Mouse (Mus musculus) kidney, postnatal 10 days (tissue): ENCODE data around the gene Retsat.

Source experiments
- DNase-seq: peaks from one replicate; pipeline ENCODE4 v3.0.0; 2021; ENCODE audit warnings: mixed read lengths

The Retsat gene

DNA sequence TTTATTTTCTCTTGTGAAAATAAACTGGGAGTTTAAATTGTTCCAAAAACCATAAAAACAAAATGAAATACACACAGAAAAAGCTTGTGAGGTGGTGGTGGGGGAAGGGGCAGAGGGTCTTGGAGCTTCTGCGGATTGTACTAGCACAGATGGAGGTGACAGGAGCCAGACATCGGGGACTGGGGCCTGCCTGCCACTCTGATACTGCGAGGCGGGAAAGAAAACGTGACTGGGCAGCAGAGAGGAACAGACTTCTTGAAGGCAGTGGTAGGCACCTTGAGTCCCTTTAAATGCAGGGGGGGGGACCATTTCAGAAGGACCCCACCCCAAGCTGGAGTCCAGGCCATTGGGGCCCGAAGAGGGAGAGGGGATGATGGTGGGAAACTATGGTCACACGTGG lies 28.1 kb downstream of the Retsat start:
- DNase-seq: no peak

GRCm38 (mm10) chr6:72627276-72627675 lies 29.0 kb downstream of the Retsat start:
- DNase-seq: peak; percentile 60

DNA sequence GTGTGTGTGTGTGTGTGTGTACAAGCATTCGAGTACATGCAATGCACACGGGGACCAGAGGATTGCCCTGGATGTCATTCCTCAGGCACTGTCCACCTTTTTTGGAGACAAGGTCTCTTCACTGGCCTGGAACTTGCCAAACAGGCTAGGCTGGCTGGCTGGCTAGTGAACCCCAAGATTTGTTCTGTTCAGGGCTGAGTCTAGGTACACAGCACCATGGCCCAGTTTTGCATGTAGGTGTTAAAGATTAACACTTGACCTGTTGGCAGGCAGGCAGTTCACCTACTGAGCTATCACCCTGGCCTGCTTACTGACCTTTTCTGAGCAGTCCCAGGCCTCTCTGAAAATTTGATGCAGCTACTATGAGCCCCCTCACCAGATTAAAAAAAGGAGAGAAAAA lies 32.1 kb downstream of the Retsat start:
- peak; percentile 37 for DNase-seq

GRCm38 (mm10) chr6:72630961-72631360 lies 32.7 kb downstream of the Retsat start:
- DNase-seq: no peak

- no peak for DNase-seq
Measured at GRCm38 (mm10) chr6:72631700-72632099, 33.4 kb downstream of the Retsat start.

- DNase-seq: no peak
Measured at GRCm38 (mm10) chr6:72634311-72634710, 36.0 kb downstream of the Retsat start.

DNA sequence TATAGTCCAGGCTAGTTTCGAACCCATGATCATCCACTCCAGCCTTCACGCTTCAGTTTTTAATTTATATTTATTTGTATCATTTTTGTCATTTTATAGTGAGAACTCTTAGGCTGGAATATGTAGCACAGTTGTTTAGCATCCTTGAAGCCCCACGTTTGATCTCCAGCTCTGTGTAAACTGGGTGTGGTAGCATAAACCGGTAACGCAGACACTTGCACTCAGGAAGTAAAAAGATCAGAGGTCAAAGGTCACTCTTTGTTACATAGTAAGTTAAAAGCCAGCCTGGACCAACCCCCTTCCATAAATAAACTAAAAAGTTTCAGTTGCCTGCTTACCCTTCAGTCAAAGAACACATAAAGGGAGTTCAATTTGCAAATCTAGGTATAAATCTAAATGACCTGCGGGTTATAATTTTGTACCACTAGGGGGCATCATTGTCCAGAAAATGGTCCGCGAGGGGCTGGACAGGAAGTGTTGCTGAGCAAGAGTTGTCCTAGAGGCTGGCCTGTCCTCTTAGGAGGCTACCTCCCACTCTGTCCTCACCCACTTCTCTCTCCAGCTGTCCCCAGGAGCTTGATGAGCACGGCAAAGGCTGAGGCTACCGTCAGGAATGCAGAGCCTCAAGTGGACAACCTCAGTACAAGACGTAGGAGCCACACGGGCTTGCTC lies 37.6 kb downstream of the Retsat start:
- DNase-seq: peak; percentile 73

GRCm38 (mm10) chr6:72636940-72637339 lies 38.7 kb downstream of the Retsat start:
- no peak for DNase-seq

- no peak for DNase-seq
Measured at GRCm38 (mm10) chr6:72641218-72641954, 43.1 kb downstream of the Retsat start.

- DNase-seq: no peak
Measured at GRCm38 (mm10) chr6:72644576-72644975, 46.3 kb downstream of the Retsat start.

DNA sequence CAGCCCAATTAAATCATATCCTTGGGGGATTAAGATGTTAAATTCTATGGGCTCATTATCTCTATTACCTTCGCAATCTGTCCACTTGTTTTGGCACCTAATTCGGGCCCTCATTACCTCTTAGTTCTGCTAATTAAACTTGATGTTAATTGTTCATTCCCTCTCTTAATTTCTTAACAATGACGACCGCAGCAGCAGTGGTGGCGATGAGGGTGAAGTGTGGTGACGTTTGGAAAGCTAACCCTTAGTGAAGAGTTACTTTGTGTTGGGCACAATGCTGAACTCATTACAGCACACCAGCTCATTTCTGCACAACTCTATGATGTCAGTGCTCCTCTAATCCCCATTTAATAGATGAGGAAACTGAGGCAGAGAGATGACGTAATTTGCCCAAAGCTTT lies 47.1 kb downstream of the Retsat start:
- DNase-seq: no peak

DNA sequence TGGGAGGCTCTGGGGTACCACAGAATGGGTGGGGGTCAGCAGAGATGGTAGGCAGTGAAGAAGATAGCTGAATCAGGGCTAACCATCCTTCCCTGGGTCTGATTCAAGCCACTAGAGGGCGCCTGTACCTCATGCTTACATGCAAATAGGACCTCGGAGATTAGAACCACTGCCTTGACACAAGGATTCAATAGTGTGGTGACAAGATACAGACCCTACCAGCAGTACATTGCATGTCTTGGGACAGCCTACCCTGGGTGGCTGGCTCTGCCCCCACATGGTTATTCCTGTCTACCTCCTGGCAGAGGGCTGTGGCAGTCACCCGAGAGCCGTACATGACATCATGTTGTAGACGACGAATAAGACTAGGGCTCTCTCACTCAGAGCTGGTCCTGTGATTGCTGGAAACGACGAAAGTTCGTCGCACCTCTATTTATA lies 49.1 kb downstream of the Retsat start:
- peak; percentile 86 for DNase-seq

- DNase-seq: no peak
Measured at GRCm38 (mm10) chr6:72648002-72648595, 49.8 kb downstream of the Retsat start.

GRCm38 (mm10) chr6:72650338-72650851 lies 52.1 kb downstream of the Retsat start:
- DNase-seq: no peak

- peak; percentile 53 for DNase-seq
Measured at GRCm38 (mm10) chr6:72653419-72653818, 55.1 kb downstream of the Retsat start.

- no peak for DNase-seq
Measured at GRCm38 (mm10) chr6:72654355-72654754, 56.1 kb downstream of the Retsat start.

DNA sequence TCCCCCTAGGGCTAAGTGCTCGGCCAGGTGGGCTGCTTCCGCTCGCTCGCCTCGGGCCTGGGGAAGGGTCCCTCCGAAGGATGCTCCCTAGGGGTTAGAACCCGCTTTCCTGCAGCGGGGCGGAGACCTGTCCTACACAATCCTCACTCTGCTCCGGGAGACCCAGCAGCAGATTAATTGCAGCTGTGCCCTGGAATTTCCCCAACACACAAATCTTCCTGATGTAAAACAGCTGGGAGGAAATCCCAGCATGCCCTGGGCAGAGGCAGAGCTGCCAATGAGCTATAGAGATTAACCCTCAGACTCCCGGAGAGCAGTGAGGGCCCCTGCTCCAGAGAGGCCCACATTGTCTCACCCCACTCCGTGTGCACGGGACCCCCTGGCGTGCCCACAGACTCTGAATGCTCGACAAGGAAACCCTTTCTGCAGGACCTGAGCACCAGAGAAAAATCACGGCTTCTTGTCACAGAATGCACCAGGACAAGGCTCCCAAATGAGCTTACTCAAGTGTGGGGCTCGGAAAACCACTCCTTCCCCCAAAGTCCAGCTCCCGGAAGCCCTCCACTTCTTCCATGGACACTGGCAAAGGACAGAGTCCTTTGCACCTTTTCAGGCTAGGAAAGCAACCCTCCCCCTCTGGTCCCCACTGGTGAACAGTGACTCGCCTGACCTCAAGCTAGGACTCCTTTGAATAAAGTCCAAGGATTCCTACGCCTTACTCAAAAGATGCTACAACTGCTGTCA lies 57.2 kb downstream of the Retsat start:
- peak; percentile 89 for DNase-seq

- no peak for DNase-seq
Measured at GRCm38 (mm10) chr6:72656053-72656442, 57.8 kb downstream of the Retsat start.

- DNase-seq: no peak
Measured at GRCm38 (mm10) chr6:72658006-72658405, 59.7 kb downstream of the Retsat start.
